Mouse (Mus musculus): ENCODE measurements at regions not wholly inside any gene's neighbourhood (a gene's known extent, or its start where the extent isn't known, plus 50 kb on each side); places are given as distances from the start of the nearest gene placed in this dataset.

GRCm38 (mm10) chr12:25356774-25357173, 259.8 kb upstream of the Id2 start:
- no peak for TF ChIP-seq POLR2A (IDR thresholded peaks at IDR 0.05; ENCODE audit: borderline replicate concordance, low read depth, low read length)
- TF ChIP-seq CTCF (IDR thresholded peaks at IDR 0.05; ENCODE audit: low read depth, low read length), result no peak

All from bone marrow macrophage, adult 2 months (primary cell).